Mouse (Mus musculus): Measurements from ENCODE around the gene Cplx3.
A peak's percentile ranks its signal among the peaks of the same experiment; 100 is the strongest.

DNA sequence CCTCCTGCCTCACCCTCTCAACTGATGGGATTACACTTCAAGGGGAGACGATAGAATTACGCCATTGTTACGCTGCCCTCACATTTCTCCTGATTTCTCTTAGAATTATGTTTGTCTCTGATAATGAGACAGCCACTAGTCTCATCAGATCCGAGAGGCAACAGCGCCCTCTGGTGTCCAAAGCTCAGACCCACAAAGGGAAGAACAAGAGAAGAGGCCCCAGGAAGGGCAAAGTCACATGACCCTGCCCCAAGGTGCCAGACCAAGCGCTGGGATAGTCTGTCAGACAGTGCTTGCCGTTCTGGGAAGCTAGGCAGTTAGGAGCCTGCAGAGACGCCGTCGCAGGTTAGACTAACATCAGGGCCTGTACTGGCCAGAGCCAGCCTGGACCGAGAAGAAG, 49.7 kb upstream of the Cplx3 start:
- TF ChIP-seq CTCF (IDR thresholded peaks at IDR 0.05 in 2 of 3, conservative IDR thresholded peaks at IDR 0.05 in 1 of 3; ENCODE audit: control insufficient read depth in 1 of 3, insufficient read depth in 1 of 3, low read depth in 2 of 3, low read length in 3 of 3, poor library complexity in 1 of 3, severe bottlenecking in 1 of 3) (peak; percentile 76 to 100 (median 93)), TAL1 (IDR thresholded peaks at IDR 0.05; ENCODE audit: low read length) (no peak), ZMIZ1 (IDR thresholded peaks at IDR 0.05; ENCODE audit: low read depth, low read length) (no peak), POLR2AphosphoS5 (IDR thresholded peaks at IDR 0.05; ENCODE audit: borderline replicate concordance, low read depth, low read length) (no peak)
